Mouse (Mus musculus) midbrain, embryonic 11.5 days (tissue): ENCODE measurements around the gene Lactbl1. TPM values are rescaled to one million over a fixed set of nuclear protein-coding genes. Genes with fewer than 3 reads are reported as not detected.

Experiments used
- ATAC-seq: fragments of 200-750 bp; cut with Nextera tagmentation; 2 replicates; pipeline ENCODE4 v1.8.0; 2017; ENCODE audit warnings: moderate TSS enrichment, moderate library complexity; ENCODE audit not compliant: low FRiP score
- DNase-seq: peaks from one replicate; pipeline ENCODE4 v3.0.0; 2015; ENCODE audit warnings: low spot score; ENCODE audit errors: missing footprints
- H3K27ac ChIP-seq: fragments of 300-500 bp; sonication (generic); 2 replicates; pipeline ENCODE4 v1.5.1; 2014; ENCODE audit warnings: low read depth, low read length
- H3K27me3 ChIP-seq: fragments of 300-500 bp; sonication (generic); 2 replicates; pipeline ENCODE4 v1.6.1; 2014; ENCODE audit warnings: mild to moderate bottlenecking, low read length, moderate library complexity, mixed read lengths; ENCODE audit not compliant: control insufficient read depth, insufficient read depth
- H3K36me3 ChIP-seq: fragments of 300-500 bp; sonication (generic); 2 replicates; pipeline ENCODE4 v1.6.1; 2014; ENCODE audit warnings: mild to moderate bottlenecking, low read length, moderate library complexity, mixed read lengths; ENCODE audit not compliant: control insufficient read depth, insufficient read depth
- H3K4me1 ChIP-seq: fragments of 300-500 bp; sonication (generic); 2 replicates; pipeline ENCODE4 v1.6.1; 2014; ENCODE audit warnings: low read length; ENCODE audit not compliant: control insufficient read depth, insufficient read depth
- H3K4me2 ChIP-seq: fragments of 300-500 bp; sonication (generic); 2 replicates; pipeline ENCODE4 v1.6.1; 2014; ENCODE audit warnings: mild to moderate bottlenecking, moderate library complexity
- H3K4me3 ChIP-seq: fragments of 300-500 bp; sonication (generic); 2 replicates; pipeline ENCODE4 v1.5.1; 2014; ENCODE audit warnings: low read depth, low read length
- H3K9ac ChIP-seq: fragments of 300-500 bp; sonication (generic); 2 replicates; pipeline ENCODE4 v1.6.1; 2014; ENCODE audit warnings: low read length
- H3K9me3 ChIP-seq: fragments of 300-500 bp; sonication (generic); 2 replicates; pipeline ENCODE4 v1.6.1; 2016; ENCODE audit warnings: low read length; ENCODE audit not compliant: control insufficient read depth
- WGBS: fragments of 180-500 bp; shearing (Covaris S2); extraction: QIAGEN DNeasy Blood & Tissue Kit; methylation state at CpG from one replicate; pipeline ENCODE4 v1.1.7; 2014; 5-methylcytosine and 5-hydroxymethylcytosine counted together
- polyA plus RNA-seq: library from polyadenylated mRNA; unstranded; fragments of >200 nt; fragmentation: Nextera tagmentation; extraction: Ambion mirVana; gene quantifications from 2 replicates; pipeline ENCODE4 v1.2.1, GENCODE M21; 2014

The Lactbl1 gene
- polyA plus RNA-seq, 1 experiment from 2014 or later: not detected

GRCm38 (mm10) chr4:136657914-136658313, 35.5 kb downstream of the Lactbl1 start:
- no peak for ATAC-seq
- no peak overlapping the region for H3K4me2 ChIP-seq
- no peaks in the 10 kb centered on the region for H3K27me3 ChIP-seq
- H3K36me3 ChIP-seq: peaks cover 51% of the 10 kb centered on the region
- DNase-seq: no peak
- H3K4me3 ChIP-seq: no peak overlapping the region
- no peak overlapping the region for H3K27ac ChIP-seq
- H3K9me3 ChIP-seq: no peaks in the 10 kb centered on the region
- WGBS: 87% methylated on average over 3 of the region's 3 CpGs
- H3K9ac ChIP-seq: no peak overlapping the region
- peaks cover 2% of the 10 kb centered on the region for H3K4me1 ChIP-seq

GRCm38 (mm10) chr4:136665068-136665467, 42.6 kb downstream of the Lactbl1 start:
- Histone ChIP-seq H3K4me2 (no peak overlapping the region), H3K9me3 (peaks cover 3% of the 10 kb centered on the region; the same call in 1 of the 2 replicates), H3K9ac (no peak overlapping the region), H3K27ac (no peak overlapping the region), H3K27me3 (no peaks in the 10 kb centered on the region), H3K4me1 (no peaks in the 10 kb centered on the region), H3K36me3 (peaks cover 35% of the 10 kb centered on the region), H3K4me3 (no peak overlapping the region)
- WGBS: 96% methylated on average over 9 of the region's 9 CpGs
- ATAC-seq (no peak), DNase-seq (no peak)

- WGBS: 75% methylated on average over 4 of the region's 4 CpGs
- no peak overlapping the region for H3K4me2 ChIP-seq
- no peak overlapping the region for H3K27ac ChIP-seq
- H3K4me3 ChIP-seq: no peak overlapping the region
- H3K36me3 ChIP-seq: peaks cover 31% of the 10 kb centered on the region
- ATAC-seq: no peak
- H3K27me3 ChIP-seq: no peaks in the 10 kb centered on the region
- DNase-seq: no peak
- no peak overlapping the region for H3K9ac ChIP-seq
- no peaks in the 10 kb centered on the region for H3K4me1 ChIP-seq
- H3K9me3 ChIP-seq: peaks cover 3% of the 10 kb centered on the region; the same call in 1 of the 2 replicates
Measured at GRCm38 (mm10) chr4:136666002-136666401, 43.6 kb downstream of the Lactbl1 start.

GRCm38 (mm10) chr4:136667757-136668156, 45.3 kb downstream of the Lactbl1 start:
- H3K9me3 ChIP-seq: peaks cover 3% of the 10 kb centered on the region; the same call in 1 of the 2 replicates
- no peak overlapping the region for H3K27ac ChIP-seq
- DNase-seq (no peak), ATAC-seq (no peak)
- H3K4me2 ChIP-seq: no peak overlapping the region
- H3K9ac ChIP-seq: no peak overlapping the region
- peaks cover 36% of the 10 kb centered on the region for H3K36me3 ChIP-seq
- H3K4me1 ChIP-seq: no peaks in the 10 kb centered on the region
- no peak overlapping the region for H3K4me3 ChIP-seq
- WGBS: 77% methylated on average over 10 of the region's 10 CpGs
- no peaks in the 10 kb centered on the region for H3K27me3 ChIP-seq

- no peak for ATAC-seq
Measured at GRCm38 (mm10) chr4:136672335-136673090, 50.1 kb downstream of the Lactbl1 start.

GRCm38 (mm10) chr4:136675439-136675838, 53.0 kb downstream of the Lactbl1 start:
- no peak for ATAC-seq
- H3K36me3 ChIP-seq: peaks cover 22% of the 10 kb centered on the region
- no peak overlapping the region for H3K9ac ChIP-seq
- no peaks in the 10 kb centered on the region for H3K9me3 ChIP-seq
- WGBS: 93% methylated on average over 9 of the region's 9 CpGs
- H3K4me1 ChIP-seq: no peaks in the 10 kb centered on the region
- H3K4me3 ChIP-seq: no peak overlapping the region
- H3K4me2 ChIP-seq: no peak overlapping the region
- DNase-seq: no peak
- H3K27me3 ChIP-seq: no peaks in the 10 kb centered on the region
- H3K27ac ChIP-seq: no peak overlapping the region

More at GRCm38 (mm10) chr4:136672335-136673090, 50.1 kb downstream of the Lactbl1 start:
- H3K4me3 ChIP-seq: no peak overlapping the region
- WGBS: 91% methylated on average over 19 of the region's 19 CpGs
- no peaks in the 10 kb centered on the region for H3K27me3 ChIP-seq
- no peak overlapping the region for H3K9ac ChIP-seq
- no peak overlapping the region for H3K27ac ChIP-seq
- H3K9me3 ChIP-seq: no peaks in the 10 kb centered on the region
- DNase-seq: no peak
- no peak overlapping the region for H3K4me2 ChIP-seq
- no peaks in the 10 kb centered on the region for H3K4me1 ChIP-seq
- H3K36me3 ChIP-seq: peaks cover 32% of the 10 kb centered on the region

- no peaks in the 10 kb centered on the region for H3K27me3 ChIP-seq
- no peak overlapping the region for H3K27ac ChIP-seq
- no peaks in the 10 kb centered on the region for H3K9me3 ChIP-seq
- no peak overlapping the region for H3K4me3 ChIP-seq
- no peak overlapping the region for H3K9ac ChIP-seq
- ATAC-seq (peak; percentile 43; the same call in 1 of the 2 replicates), DNase-seq (peak; percentile 99)
- peaks cover 6% of the 10 kb centered on the region for H3K4me1 ChIP-seq
- WGBS: 7% methylated on average over 3 of the region's 3 CpGs
- H3K4me2 ChIP-seq: no peak overlapping the region
- H3K36me3 ChIP-seq: peaks cover 9% of the 10 kb centered on the region
Measured at GRCm38 (mm10) chr4:136678480-136678879, 56.1 kb downstream of the Lactbl1 start.

GRCm38 (mm10) chr4:136679221-136679620, 56.8 kb downstream of the Lactbl1 start:
- ATAC-seq (no peak), DNase-seq (no peak)
- peaks cover 6% of the 10 kb centered on the region for H3K4me1 ChIP-seq
- H3K27me3 ChIP-seq: no peaks in the 10 kb centered on the region
- H3K4me2 ChIP-seq: no peak overlapping the region
- no peak overlapping the region for H3K4me3 ChIP-seq
- peaks cover 7% of the 10 kb centered on the region for H3K36me3 ChIP-seq
- H3K27ac ChIP-seq: no peak overlapping the region
- H3K9ac ChIP-seq: no peak overlapping the region
- H3K9me3 ChIP-seq: no peaks in the 10 kb centered on the region
- 80% methylated on average over 8 of the region's 8 CpGs for WGBS

- H3K9ac ChIP-seq: no peak overlapping the region
- no peak overlapping the region for H3K4me2 ChIP-seq
- 81% methylated on average over 14 of the region's 14 CpGs for WGBS
- no peak for ATAC-seq
- no peak overlapping the region; the same call in 1 of the 2 replicates for H3K27ac ChIP-seq
- H3K9me3 ChIP-seq: no peaks in the 10 kb centered on the region
- DNase-seq: no peak
- H3K27me3 ChIP-seq: no peaks in the 10 kb centered on the region
- H3K4me1 ChIP-seq: peaks cover 11% of the 10 kb centered on the region
- peaks cover 9% of the 10 kb centered on the region for H3K36me3 ChIP-seq
- no peak overlapping the region for H3K4me3 ChIP-seq
Measured at GRCm38 (mm10) chr4:136680641-136681040, 58.2 kb downstream of the Lactbl1 start.
